Mouse (Mus musculus) lung, postnatal 0 days (tissue): ENCODE measurements around the gene Map3k7.

Source experiments
- CTCF ChIP-seq: IDR thresholded peaks from 2 replicates; pipeline ENCODE4 v1.5.1; 2016; ENCODE audit warnings: antibody characterized with exemption, mild to moderate bottlenecking
- EP300 ChIP-seq: IDR thresholded peaks from 2 replicates; pipeline ENCODE4 v1.6.1; 2016; ENCODE audit warnings: antibody characterized with exemption, mild to moderate bottlenecking, control low read depth

- TF ChIP-seq EP300 (no peak), CTCF (no peak)
Observed at GRCm38 (mm10) chr4:31922215-31922614, 41.7 kb upstream of the Map3k7 start.
